Mouse (Mus musculus) lung, postnatal 4 days (tissue): ENCODE measurements around the gene Drg2.
A peak's percentile ranks its signal among the peaks of the same experiment; 100 is the strongest.
"Not testable (repeated sequence)": the region's sequence is repeated elsewhere in the genome, so short reads cannot be mapped to it uniquely, and the experiment has no call there.

Experiments used
- DNase-seq, 2 experiments: peaks; one replicate each; pipeline ENCODE4 v3.0.0; 2021

Drg2 gene

GRCm38 (mm10) chr11:60454080-60454744, at the start of gene Drg2:
Gene Drg2, plus strand, starts transcription at chr11:60454591.
- peak; percentile 92 to 94 for DNase-seq

GRCm38 (mm10) chr11:60406606-60407005, 47.8 kb upstream of the Drg2 start:
- no peak for DNase-seq

- peak in 1 of 2 experiments; percentile 71 for DNase-seq
These were observed 42.2 kb upstream of the Drg2 start for GRCm38 (mm10) chr11:60412173-60412572.

GRCm38 (mm10) chr11:60412921-60413320, 41.5 kb upstream of the Drg2 start:
- no peak for DNase-seq

- DNase-seq, result no peak
These were observed 37.8 kb upstream of the Drg2 start for GRCm38 (mm10) chr11:60416590-60416962.

GRCm38 (mm10) chr11:60416963-60417716, 37.3 kb upstream of the Drg2 start, which contains the start of gene Gid4:
Gene Gid4, plus strand, starts transcription at chr11:60417145.
- DNase-seq, result peak; percentile 99

- DNase-seq, result no peak
These were observed 36.5 kb upstream of the Drg2 start, which contains the start of gene Atpaf2 for GRCm38 (mm10) chr11:60417717-60418472. Gene Atpaf2, minus strand, starts transcription at chr11:60418457.

GRCm38 (mm10) chr11:60418473-60418803, 36.0 kb upstream of the Drg2 start:
- peak in 1 of 2 experiments; percentile 15 for DNase-seq

GRCm38 (mm10) chr11:60422046-60422668, 32.2 kb upstream of the Drg2 start:
- DNase-seq, result no peak

GRCm38 (mm10) chr11:60423006-60423405, 31.4 kb upstream of the Drg2 start:
- no peak for DNase-seq

- DNase-seq, result no peak
These were observed 28.0 kb upstream of the Drg2 start for GRCm38 (mm10) chr11:60426417-60426816.

- no peak for DNase-seq
These were observed 26.8 kb upstream of the Drg2 start for GRCm38 (mm10) chr11:60427628-60428027.

- no peak for DNase-seq
These were observed 20.9 kb upstream of the Drg2 start for GRCm38 (mm10) chr11:60433501-60433900.

GRCm38 (mm10) chr11:60435133-60435532, 19.3 kb upstream of the Drg2 start:
- no peak for DNase-seq

GRCm38 (mm10) chr11:60436618-60437017, 17.8 kb upstream of the Drg2 start:
- DNase-seq, result no peak

GRCm38 (mm10) chr11:60439621-60440020, 14.8 kb upstream of the Drg2 start:
- DNase-seq, result not testable (repeated sequence)

GRCm38 (mm10) chr11:60440176-60440575, 14.2 kb upstream of the Drg2 start:
- DNase-seq, result no peak

- DNase-seq, result no peak
These were observed 11.5 kb upstream of the Drg2 start for GRCm38 (mm10) chr11:60442896-60443295.

GRCm38 (mm10) chr11:60444007-60444406, 10.4 kb upstream of the Drg2 start:
- DNase-seq, result no peak

- no peak for DNase-seq
These were observed 325 bp downstream of the Drg2 start for GRCm38 (mm10) chr11:60454745-60455087.

- DNase-seq, result no peak
These were observed 3.6 kb downstream of the Drg2 start for GRCm38 (mm10) chr11:60457973-60458372.

GRCm38 (mm10) chr11:60465943-60466380, 11.6 kb downstream of the Drg2 start:
- DNase-seq, result peak; percentile 29 to 46

- no peak for DNase-seq
These were observed 14.6 kb downstream of the Drg2 start, which contains the start of gene Myo15 for GRCm38 (mm10) chr11:60469039-60469438. Gene Myo15, plus strand, starts transcription at chr11:60469339.
